Comparison of ENCODE assay signal across 15 mouse cellular contexts in genomic region chr9:34395839-34396804, GRCm38 (mm10).
DNase-seq lines count a peak whose midpoint lies in the region; ATAC-seq and TF ChIP-seq lines count a peak whose summit lies in the region.
"Had no signal": no experiment of that assay in that cellular context is flagged by ENCODE, and none has a peak within 500 bp of the region (broad histone marks: within the 10 kb centered on the region; RNA-seq: fewer than 3 reads in every experiment).

No protein-coding gene starts in this region.

- ATAC-seq in heart, embryonic 13.5 days (ENCODE audit: extremely low read depth, insufficient number of reproducible peaks, low FRiP score, low TSS enrichment) = no peak
- no peak for ATAC-seq in lung, embryonic 14.5 days (ENCODE audit: insufficient read depth)
- ATAC-seq in embryonic facial prominence, embryonic 13.5 days (ENCODE audit: insufficient number of reproducible peaks, insufficient read depth, low FRiP score, low TSS enrichment, low read depth) = peak; percentile 70; the same call in 1 of the 2 replicates
- peak; percentile 83 for ATAC-seq in midbrain, embryonic 15.5 days (replicated peaks)
- ATAC-seq: liver, postnatal 0 days had no signal

- TF ChIP-seq CTCF in lung, embryonic 14.5 days (IDR thresholded peaks at IDR 0.05; ENCODE audit: low read depth) = no peak
- TF ChIP-seq CTCF in lung, adult 2 months (IDR thresholded peaks at IDR 0.05; ENCODE audit: insufficient read depth, low read length) = no peak

- H3K9ac ChIP-seq in heart, embryonic 13.5 days = no peak overlapping the region
- no peak overlapping the region for H3K9ac ChIP-seq in lung, embryonic 14.5 days
- H3K9ac ChIP-seq in embryonic facial prominence, embryonic 13.5 days = no peak overlapping the region
- H3K9ac ChIP-seq in midbrain, embryonic 15.5 days = no peak overlapping the region
- H3K9ac ChIP-seq: liver, postnatal 0 days had no signal

- TF ChIP-seq POLR2A in lung, adult 2 months (IDR thresholded peaks at IDR 0.05; ENCODE audit: borderline replicate concordance, extremely low read depth, low read depth, low read length) = no peak

- 21% methylated on average over 6 of the region's 6 CpGs for WGBS in heart, embryonic 13.5 days
- 23% methylated on average over 6 of the region's 6 CpGs for WGBS in lung, embryonic 14.5 days
- 36% methylated on average over 6 of the region's 6 CpGs for WGBS in lung, adult 2 months
- WGBS in embryonic facial prominence, embryonic 13.5 days = 11% methylated on average over 6 of the region's 6 CpGs
- WGBS in midbrain, embryonic 15.5 days = 21% methylated on average over 6 of the region's 6 CpGs

- no peaks in the 10 kb centered on the region for H3K36me3 ChIP-seq in heart, embryonic 13.5 days
- no peaks in the 10 kb centered on the region for H3K36me3 ChIP-seq in lung, embryonic 14.5 days (ENCODE audit: insufficient read depth)
- H3K36me3 ChIP-seq in embryonic facial prominence, embryonic 13.5 days = no peaks in the 10 kb centered on the region
- no peaks in the 10 kb centered on the region for H3K36me3 ChIP-seq in midbrain, embryonic 15.5 days (replicated peaks)
- H3K36me3 ChIP-seq: forebrain, embryonic 10.5 days had no signal

- no peak overlapping the region for H3K27ac ChIP-seq in heart, embryonic 13.5 days (replicated peaks)
- no peak overlapping the region for H3K27ac ChIP-seq in lung, embryonic 14.5 days (ENCODE audit: low read depth)
- H3K27ac ChIP-seq in embryonic facial prominence, embryonic 13.5 days = peak overlapping the region; percentile 55
- peak overlapping the region; percentile 45 for H3K27ac ChIP-seq in midbrain, embryonic 15.5 days
- H3K27ac ChIP-seq: forebrain, embryonic 10.5 days; macrophage had no signal

- H3K9me3 ChIP-seq in heart, embryonic 13.5 days = no peaks in the 10 kb centered on the region
- no peaks in the 10 kb centered on the region for H3K9me3 ChIP-seq in lung, embryonic 14.5 days (ENCODE audit: low read depth, low read length)
- no peaks in the 10 kb centered on the region for H3K9me3 ChIP-seq in embryonic facial prominence, embryonic 13.5 days
- H3K9me3 ChIP-seq in midbrain, embryonic 15.5 days = no peaks in the 10 kb centered on the region
- H3K9me3 ChIP-seq: forebrain, embryonic 10.5 days had no signal

- H3K4me2 ChIP-seq in heart, embryonic 13.5 days = peak overlapping the region; percentile 28
- H3K4me2 ChIP-seq in lung, embryonic 14.5 days = no peak overlapping the region
- H3K4me2 ChIP-seq in embryonic facial prominence, embryonic 13.5 days = peak overlapping the region; percentile 14; the same call in 1 of the 2 replicates
- no peak overlapping the region for H3K4me2 ChIP-seq in midbrain, embryonic 15.5 days

- no peak overlapping the region for H3K4me3 ChIP-seq in heart, embryonic 13.5 days
- H3K4me3 ChIP-seq in lung, embryonic 14.5 days (ENCODE audit: low read depth, low read length) = no peak overlapping the region
- H3K4me3 ChIP-seq in lung, adult 2 months (replicated peaks; ENCODE audit: extremely low read depth, low read depth, low read length) = no peak overlapping the region
- H3K4me3 ChIP-seq in embryonic facial prominence, embryonic 13.5 days = no peak overlapping the region
- H3K4me3 ChIP-seq in midbrain, embryonic 15.5 days = no peak overlapping the region
- H3K4me3 ChIP-seq: forebrain, embryonic 10.5 days had no signal

- DNase-seq in heart, adult 9 months (ENCODE audit: low spot score in 2 of 2) = no peak
- DNase-seq in lung, embryonic 14.5 days = peak; percentile 32
- DNase-seq in lung, adult 2 months = no peak
- no peak for DNase-seq in adrenal gland, postnatal 36 days
- no peak for DNase-seq in right cerebral cortex, postnatal 4 days
- DNase-seq: adrenal gland, postnatal 14 days; cerebellum, adult 11-12 months; gastrocnemius, postnatal 14 days; kidney, adult 9 months; liver, postnatal 0 days had no signal

- H3K4me1 ChIP-seq in heart, embryonic 13.5 days = peaks cover 19% of the 10 kb centered on the region
- H3K4me1 ChIP-seq in lung, embryonic 14.5 days (ENCODE audit: insufficient read depth) = peaks cover 4% of the 10 kb centered on the region; the same call in 1 of the 2 replicates
- no peaks in the 10 kb centered on the region for H3K4me1 ChIP-seq in lung, adult 2 months (ENCODE audit: control insufficient read depth, insufficient read depth, low read length)
- peaks cover 7% of the 10 kb centered on the region for H3K4me1 ChIP-seq in embryonic facial prominence, embryonic 13.5 days
- peaks cover 12% of the 10 kb centered on the region for H3K4me1 ChIP-seq in midbrain, embryonic 15.5 days
- H3K4me1 ChIP-seq: forebrain, embryonic 10.5 days had no signal

- 0 out of 2 replicates have a peak, but pooled peaks cover 7% of the 10 kb centered on the region for H3K27me3 ChIP-seq in heart, embryonic 13.5 days (replicated peaks)
- no peaks in the 10 kb centered on the region for H3K27me3 ChIP-seq in lung, embryonic 14.5 days (ENCODE audit: insufficient read depth, low read length)
- H3K27me3 ChIP-seq in embryonic facial prominence, embryonic 13.5 days = no peaks in the 10 kb centered on the region
- no peaks in the 10 kb centered on the region for H3K27me3 ChIP-seq in midbrain, embryonic 15.5 days (replicated peaks)

Comparison
In these comparisons a context has a peak if more than half of its experiments do, and no peak if none do; other contexts are left out.
1. ATAC-seq: peak in embryonic facial prominence, embryonic 13.5 days (single experiment) and midbrain, embryonic 15.5 days (single experiment); none in heart, embryonic 13.5 days (single experiment) and lung, embryonic 14.5 days (single experiment).
2. H3K27ac ChIP-seq: peak in embryonic facial prominence, embryonic 13.5 days (single experiment) and midbrain, embryonic 15.5 days (single experiment); none in heart, embryonic 13.5 days (single experiment) and lung, embryonic 14.5 days (single experiment).
3. H3K4me2 ChIP-seq: peak in heart, embryonic 13.5 days (single experiment) and embryonic facial prominence, embryonic 13.5 days (single experiment); none in lung, embryonic 14.5 days (single experiment) and midbrain, embryonic 15.5 days (single experiment).